Mouse (Mus musculus) natural killer cell, adult 2 months (primary cell): ENCODE data around the gene Gm1113.

Experiments used
- DNase-seq, 2 experiments: peaks; one replicate each; pipeline ENCODE4 v3.0.0; 2022; ENCODE audit warnings: low spot score in 2 of 2

The Gm1113 gene

DNA sequence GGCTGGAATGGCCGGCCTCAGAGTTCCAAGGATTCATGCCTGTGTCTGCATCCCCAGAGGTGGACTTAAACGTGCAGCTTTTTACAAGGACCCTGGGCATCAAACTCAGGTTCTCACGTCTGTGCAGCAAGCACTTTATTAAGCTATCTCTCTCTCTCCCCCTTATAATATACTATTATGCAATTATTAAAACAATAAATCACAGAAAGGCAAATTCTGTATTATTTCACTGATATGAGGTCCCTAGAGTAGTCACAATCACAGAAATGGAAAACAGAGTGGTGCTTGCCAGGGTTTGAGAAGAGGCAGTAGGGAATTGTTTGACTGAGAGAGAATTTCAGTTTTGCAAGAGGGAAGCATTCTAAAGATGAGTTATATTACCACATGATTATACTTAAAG, 11.1 kb upstream of the Gm1113 start:
- no peak for DNase-seq

DNA sequence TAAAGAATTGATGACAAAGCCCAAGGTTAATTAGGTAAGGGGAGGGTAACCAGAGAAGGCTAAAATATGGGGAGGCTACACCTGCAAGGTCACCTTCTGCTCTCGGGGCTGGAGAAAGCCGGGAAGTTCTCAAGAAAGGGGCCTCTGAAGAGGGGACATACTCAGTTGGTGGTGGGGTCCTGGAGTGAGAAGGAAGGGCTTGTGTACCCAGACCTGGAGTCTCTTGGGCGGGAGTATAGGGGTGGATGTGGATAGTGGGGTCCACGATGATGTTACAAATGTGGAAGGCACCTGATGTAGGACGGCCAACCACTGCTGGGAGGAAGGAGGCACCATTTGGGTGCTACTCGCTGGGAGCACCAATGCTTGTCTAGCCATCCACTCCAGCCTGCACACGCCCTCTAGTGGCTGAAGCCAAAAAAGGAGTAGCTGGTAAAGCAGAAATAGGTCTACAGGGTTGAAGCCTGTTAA, 5.9 kb upstream of the Gm1113 start:
- DNase-seq, result peak; percentile 5 to 50

DNA sequence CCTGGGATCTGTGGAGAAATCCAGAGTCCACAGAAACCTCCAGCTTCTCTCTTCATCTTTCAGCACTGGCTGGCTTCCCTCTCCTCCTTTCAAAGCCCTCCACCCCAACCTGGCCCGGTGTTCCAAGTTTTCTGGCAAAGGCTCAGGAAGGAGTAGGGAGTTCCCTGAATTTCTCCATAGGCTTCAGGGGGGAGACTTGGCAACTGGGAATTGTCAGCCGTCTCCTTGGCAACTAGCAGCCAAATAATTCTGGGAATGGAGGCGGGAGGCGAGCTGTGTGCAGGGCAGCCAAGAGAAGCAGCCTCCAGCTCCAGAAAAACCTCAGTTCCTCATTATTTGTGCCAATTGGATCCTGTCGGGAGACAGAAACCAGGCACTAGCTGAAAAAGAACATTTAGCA, 5.5 kb upstream of the Gm1113 start:
- DNase-seq, result no peak

DNA sequence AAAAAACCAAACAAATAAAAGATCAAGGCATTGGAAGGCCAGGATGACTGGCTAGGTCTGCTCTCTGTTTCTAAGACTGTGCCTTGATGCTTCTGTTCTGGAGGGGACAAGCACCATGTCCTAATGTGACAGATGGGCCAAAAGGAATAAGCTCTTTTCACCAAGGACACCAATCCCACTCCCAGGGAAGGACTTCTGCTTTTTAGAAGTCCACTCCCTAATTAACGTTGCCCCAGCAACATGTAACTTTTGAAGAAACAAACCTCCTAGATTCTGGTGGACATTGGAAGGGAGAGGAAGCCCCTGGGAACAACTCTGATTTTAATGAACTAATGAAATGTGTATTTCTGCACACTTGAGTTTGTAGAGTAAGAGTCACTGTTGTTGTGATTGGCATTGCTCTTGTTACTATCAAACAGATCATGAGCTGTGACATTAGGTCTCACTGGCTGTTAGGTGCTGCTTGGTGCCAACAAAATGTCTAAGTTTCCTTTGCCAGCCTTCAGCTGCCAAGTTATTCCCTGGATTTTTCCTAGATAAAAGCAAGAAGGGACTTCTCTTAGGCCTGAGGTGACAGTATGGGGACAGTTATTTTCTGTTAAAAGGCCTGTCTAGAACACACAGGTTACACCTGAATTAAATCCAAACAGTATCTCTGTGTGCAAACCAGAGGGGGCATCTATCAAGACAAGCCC, 4.9 kb upstream of the Gm1113 start:
- DNase-seq, result no peak

DNA sequence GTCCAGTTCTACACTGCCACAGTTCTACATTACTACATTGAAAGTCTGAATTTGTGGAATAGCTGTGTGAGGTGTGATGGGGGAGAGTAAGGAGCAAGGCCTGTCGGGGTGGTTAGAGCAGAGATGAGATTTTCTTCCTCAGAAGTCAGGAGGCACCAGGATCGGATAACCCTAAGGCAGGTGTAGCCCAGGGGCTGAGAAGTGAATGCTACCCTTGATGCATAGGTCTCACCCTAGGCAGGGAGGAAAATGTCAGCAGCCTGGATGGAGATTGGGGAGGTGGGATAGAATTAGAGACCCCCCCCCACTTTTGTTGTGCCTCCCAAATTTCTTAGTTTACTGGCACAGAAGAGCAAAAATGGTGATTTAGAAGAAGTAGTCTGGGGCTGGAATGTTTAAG, 4.2 kb upstream of the Gm1113 start:
- no peak for DNase-seq

DNA sequence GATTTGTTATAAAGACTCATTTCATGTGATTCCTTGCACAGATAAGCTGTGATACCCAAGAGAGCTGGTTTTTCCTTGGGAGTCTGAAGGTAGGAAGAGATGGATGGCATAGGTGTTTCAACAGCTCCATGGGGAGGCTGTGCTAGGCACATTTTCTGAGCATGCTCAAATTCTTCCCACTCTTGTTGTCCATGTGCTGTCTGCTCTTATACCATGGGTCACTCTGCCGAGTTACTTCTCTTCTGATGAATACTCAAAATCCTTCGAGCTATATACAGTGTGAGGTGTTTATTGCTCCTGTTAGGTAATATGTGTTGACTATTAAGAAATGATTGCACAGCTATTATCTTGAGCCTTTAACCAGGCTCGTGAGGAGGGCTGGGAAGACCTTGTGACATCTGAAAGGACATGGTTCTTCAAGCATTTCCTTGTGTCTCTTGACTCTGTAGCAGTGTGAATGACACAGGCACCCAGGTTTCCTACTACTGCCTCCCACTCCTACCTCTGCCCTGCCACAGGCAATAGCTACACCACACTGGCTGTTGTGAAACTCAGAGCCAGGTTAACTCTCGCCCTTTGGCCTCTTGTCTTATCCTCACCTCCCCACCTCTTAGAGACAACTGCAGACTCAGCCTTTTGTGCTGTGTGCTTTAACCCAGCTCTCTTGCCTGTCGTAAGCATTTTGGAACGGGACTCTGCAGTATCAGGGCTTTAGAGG, 2.7 kb upstream of the Gm1113 start:
- DNase-seq, result no peak

DNA sequence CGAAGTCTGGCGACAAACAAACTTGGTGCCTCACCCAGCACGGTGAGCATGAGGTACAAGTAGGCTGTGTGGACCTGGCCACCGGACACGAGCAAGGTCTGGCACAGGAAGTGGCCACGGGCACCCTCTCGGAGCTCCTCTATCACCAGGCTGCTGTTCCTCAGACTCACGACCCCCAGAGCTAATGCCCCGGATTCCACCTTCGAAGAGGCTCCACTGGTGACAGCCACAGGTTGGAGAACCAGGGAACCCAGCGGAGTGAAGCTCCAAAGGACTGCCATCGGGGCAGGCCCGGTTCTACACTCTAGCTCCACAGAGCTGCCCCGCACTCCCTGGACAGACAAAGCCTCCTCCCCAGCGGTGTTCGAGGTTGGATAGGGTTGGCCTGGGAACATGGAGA, 1.4 kb downstream of the Gm1113 start:
- DNase-seq, result no peak

DNA sequence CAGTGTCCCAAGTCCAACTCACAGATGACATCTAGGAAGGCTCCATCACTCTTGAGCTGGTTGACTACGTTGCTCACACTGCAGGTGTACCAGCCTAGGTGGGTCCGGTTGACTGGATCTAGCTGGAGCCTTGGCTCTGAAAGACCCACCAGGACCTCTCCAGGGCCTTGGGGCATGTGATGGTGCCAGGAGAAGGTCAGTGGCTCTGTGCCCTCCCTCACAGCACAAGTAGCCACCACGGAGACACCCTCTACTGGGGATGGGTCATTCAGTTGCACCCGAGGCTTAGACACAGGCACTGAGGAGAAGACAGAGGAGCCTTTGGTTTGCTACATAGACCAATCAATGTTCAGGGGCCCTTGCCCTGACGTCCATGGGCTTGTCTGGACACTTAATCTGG, 1.9 kb downstream of the Gm1113 start:
- no peak for DNase-seq

DNA sequence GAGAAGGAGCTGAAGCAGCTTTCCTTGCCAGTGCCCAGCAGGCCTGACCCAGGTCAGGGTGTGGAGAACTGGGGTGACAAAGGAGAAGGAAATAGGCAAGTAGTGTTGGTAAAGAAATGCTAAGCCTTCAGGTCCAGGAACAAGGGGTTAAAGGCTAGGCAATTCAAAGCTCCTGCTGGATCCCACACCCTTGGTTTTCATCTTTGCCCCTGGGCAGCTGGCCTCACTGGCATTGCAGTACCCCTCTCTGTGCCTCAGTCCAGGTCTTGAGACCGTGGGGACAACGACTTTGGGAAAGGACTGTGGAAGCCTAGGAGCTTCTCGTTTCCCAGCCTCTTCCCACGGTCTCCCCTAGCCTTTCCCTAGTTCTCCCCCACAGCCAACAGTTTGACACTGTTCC, 4.2 kb downstream of the Gm1113 start:
- no peak for DNase-seq

DNA sequence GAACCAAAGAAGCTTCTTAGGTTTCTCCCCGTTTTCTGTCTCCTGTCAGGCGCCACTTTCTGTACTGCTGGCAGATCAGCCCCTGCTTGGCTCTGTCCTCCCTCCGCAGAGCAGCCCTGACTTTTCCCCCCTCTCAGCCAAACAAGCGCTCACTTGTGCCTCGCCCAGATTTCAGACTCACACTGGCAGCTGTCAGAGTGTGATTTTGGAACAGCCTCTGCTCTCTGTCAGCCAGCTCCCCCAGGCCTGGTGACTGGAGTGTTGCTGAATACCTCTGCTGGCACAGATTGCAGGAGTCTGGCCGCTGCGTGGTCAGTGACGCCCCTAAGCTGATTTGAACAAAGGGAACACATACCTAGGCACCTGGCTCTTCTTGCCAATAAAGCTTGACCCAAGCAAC, 9.8 kb downstream of the Gm1113 start:
- no peak for DNase-seq

DNA sequence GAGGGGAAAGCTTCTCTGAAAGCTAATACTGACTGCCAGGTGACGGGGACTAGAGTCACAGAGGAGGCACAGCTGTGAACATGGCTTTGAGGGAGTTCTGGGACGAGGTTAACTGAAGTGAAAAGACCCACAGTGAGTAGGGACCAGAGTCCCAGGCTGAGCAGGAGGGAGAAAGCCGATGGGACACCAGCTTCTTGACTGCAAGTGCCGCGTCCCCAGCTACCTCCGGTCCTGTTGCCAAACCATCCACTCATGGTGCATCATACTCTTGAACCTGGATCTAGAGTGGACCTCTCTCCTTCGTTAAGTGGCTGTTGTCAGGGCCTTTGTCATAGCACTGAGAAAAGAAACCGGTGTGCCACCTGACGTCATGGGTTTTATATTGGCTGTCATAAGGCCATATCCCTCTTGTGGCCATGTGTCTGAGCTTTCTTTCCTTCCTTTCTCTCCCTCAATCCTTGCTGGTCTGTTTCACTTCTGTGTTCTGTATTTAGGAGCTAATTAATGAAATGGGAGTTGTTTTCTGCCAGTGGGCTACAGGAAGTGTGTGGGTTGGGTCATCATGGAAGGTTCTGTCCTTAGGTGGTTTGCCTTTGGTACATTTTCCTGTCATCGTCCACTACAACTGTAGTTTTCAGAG, 15.6 kb downstream of the Gm1113 start:
- DNase-seq, result no peak

DNA sequence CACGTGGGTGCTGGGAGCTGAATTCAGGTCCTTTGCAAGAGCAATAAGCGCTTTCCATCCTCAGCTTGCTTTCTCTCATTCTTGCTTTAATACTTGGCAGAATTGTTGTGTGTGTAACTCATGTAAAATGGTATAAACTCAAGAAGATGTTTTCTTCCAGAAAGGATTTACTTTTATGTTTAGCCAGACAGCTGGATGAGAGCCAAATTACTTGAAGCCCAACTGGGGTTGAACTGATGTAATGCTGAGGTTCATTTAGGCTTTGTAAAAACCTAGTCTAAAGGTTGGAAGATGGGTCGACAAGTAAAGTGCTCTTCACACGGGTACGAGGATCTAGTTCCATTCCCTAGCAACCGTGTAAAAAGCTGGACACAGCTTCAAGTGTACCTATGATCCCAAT, 18.1 kb downstream of the Gm1113 start:
- no peak for DNase-seq

DNA sequence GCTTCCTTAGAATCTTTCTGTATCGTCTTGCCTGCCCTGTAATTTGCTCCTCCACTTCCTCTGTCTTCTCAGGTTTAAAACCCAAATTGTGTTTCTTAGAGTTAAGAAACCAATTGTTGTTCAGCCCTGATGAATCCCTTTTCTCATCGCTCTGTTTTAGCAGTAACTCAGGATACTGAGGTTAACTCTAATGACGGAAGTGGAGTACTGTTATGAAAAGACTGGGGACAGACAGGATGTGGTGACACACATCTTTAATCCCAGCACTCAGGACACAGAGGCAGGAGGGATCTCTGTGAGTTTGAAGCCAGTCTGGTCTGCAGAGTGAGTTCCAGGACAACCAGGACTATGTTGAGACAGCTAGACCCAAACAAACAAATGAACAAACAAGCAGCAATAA, 22.6 kb downstream of the Gm1113 start:
- no peak for DNase-seq

DNA sequence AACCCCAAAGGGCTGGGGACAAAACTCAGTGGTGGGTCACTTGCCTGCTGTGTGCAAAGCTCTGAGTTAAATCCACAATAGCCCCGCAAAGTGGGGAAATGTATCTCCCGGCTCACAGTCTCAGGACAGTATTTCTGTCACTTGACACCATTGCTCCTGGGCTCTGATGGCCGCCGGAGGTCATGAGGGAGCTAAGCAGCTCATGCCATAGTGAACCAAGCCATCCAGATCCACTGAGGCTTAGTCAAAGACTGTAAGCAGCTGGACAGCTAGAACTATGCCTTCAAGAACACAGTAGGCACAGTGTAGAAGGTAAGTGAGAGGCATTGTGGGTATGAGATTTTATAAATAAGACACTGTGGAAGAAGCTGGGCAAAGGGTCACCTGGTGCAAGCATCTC, 23.1 kb downstream of the Gm1113 start:
- no peak for DNase-seq

DNA sequence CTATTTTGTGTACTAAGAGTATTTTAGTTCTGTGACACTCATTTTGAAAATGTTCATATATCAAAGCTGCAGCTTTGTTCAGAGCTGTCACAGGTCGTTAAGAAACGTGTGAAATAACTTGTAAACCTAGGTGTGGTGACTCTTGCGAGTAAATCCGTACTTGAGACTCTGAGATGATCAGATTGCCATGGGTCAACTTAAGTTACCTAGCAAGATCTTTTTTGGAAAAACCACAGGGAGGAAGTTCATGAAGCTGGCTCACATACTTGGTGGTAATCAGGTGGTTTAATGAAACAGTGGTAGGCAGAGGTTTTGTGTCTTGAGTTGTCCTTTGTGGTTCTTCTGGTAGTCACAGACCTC, 24.4 kb downstream of the Gm1113 start:
- no peak for DNase-seq

DNA sequence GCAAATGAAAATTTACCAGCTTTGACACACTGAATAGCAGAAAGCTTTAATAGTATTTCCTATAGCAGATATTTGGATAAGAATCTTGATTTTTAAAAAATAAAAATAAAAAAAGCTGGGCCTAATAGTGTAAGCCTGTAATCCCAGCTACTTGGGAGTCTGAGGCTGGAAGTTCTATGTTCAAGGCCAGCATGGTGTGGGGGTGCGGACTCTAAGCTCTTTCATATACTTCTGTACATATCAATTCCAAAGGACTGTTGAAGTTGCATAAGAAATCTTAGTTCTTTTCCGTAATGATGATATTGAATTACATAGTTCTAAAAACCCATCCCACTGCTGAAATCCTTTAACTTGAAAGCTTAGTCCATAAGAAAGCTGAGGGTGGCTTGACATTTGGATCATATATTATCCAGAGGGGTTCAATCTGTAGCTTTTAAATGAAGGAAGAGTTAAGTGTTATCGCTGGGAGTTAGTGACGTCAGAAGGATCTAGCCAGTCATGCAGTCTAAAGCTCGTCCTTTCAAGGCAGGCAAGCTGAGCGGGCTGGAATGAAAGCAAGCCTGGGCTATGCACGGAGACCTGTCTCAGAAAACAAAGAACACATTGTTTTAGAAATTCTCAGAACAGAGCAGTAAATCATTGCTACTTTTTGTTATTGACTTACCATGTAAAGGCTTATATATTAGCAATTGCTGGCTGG, 24.9 kb downstream of the Gm1113 start:
- no peak for DNase-seq

DNA sequence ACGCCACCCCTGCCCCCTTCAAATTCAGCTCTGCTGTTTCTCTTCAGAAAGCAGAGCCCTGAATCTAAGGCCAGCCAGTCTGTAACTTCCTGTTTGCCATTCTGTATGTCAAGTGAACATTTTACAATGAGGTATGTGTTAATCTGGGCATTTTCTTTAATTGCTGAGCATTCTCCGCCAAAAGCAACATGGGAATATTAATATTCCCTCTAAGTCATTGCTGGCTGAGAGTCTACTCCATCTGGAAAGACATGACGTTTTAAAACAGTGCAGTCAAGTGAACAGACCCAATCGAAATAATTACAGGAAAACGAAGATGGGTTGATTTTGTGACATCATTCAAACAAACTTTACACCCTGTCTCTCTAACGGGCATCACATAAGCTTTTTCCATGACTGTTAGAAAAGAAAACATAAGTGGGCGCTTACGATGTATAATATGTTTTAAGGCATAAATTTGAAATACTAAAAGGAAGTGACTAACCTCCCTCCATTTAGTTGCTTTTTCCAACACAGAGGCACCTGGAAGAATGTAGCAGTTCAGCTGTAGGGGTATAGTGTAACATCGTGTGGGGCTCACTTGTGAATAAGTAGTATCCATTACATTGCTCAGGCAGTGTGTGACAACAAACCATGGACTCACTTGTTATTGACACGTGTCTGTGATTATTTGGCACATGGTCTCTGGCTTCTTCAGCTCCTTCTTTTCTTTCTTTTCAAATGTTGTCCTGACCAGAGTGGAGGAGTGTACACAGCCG, 26.8 kb downstream of the Gm1113 start:
- no peak for DNase-seq

DNA sequence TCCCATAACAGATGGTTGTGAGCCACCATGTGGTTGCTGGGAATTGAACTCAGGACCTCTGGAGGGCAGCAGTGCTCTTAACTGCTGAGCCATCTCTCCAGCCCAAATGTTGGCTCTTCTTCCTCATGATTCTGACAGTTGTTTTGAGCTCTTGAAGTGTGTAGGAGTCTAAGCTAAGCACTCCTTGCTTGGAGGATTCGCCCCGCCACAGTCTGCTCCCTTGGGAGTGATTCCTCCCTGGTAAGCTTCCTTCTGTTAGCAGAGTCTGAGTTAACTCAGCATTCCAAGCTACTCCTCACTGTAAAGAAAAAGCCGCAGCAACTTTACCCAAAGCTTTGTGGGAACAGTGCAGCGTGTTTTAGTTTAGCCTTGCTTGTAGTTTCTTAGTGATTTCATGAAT, 29.6 kb downstream of the Gm1113 start:
- DNase-seq, result no peak

DNA sequence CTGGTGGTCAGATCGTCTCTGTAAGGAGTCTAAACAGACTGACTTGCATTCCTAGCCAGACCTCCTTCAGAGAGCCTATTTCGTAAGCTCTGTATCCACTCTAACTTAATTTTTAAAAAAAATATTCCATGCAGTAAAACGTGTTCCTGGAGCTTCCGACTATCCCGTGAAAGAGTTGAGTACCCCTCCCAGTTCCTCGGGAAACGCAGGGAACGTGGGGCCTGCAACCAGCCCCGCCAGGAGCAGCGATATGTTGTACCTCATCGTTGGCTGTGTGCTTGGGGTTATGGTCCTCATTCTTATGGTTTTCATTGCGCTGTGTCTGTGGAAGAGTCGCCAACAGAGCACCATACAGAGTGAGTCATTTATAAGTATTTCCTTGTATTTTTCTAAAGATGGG, 31.5 kb downstream of the Gm1113 start:
- DNase-seq, result no peak

DNA sequence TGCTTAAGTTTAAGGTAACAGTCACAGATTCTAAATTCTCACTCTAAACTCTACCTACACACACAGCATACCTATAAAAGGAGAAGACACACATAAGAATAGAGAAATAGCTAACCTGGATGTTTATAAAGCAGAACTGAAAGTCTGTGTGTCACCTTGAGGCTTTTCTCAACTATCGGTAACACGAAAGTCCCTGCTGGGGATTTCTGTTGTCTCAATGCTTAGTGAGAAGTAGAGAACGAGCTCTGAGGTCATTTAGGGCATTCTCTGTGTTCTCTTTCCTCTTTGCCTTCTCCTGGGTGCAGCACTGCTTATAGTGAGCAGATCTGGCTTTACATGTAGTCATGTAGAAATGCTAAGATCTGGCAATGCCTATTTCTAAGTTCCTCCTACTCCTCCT, 34.1 kb downstream of the Gm1113 start:
- DNase-seq, result no peak

DNA sequence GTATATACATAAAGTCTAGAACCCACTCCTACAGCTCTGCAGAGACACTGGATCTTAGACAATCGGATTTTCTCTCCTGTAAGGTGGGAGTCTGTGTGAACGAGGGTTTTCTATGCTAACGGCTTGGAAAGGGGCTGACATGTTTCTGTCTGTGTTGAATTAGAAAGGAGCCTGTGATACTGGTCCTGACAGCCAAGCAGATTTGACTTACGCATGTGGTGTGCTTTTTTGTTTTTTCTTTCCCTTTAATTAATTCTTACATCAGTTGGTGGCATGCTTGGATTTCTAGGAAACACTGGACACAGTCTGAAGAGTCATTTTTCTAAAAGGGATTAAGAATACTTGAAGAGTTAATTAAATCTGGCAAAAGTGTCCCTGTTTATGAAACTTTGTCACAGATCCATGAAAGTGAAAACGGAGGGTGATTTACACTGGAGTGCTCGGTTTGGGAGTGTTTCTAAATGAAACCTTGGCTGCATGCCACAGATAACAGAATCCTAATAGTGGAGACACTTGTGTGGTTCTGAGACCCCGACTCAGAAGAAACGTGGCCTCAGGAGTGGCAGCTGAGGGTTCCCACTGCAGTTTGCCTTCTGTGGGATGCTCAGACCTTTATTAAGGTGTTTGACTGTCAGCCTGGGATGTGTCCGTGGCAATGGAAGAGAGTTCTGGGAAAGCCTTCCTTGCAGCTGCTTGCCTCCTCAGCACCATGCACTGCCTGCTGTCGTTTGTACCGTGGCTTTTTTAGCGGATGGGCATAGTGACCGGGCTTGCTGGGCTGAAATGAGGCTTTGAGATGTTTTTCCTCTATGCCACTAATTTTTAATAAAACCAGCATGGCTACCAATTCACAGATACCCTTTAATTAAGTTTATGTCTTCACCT, 35.8 kb downstream of the Gm1113 start:
- DNase-seq, result no peak
